Mouse (Mus musculus) T-helper 17 cell (primary cell): Measurements from ENCODE around the gene Ndufv1.

Source experiments
- in situ Hi-C, 2 experiments: fragments of 300-600 bp; cut with MboI, MseI; formaldehyde crosslinking; loops; 1 replicate in 1 of 2; 2 replicates in 1 of 2; pipeline ENCODE4 v1.15.1; 2025; ENCODE audit warnings: high pct_unique_total_duplicates in 2 of 2

The Ndufv1 gene

DNA sequence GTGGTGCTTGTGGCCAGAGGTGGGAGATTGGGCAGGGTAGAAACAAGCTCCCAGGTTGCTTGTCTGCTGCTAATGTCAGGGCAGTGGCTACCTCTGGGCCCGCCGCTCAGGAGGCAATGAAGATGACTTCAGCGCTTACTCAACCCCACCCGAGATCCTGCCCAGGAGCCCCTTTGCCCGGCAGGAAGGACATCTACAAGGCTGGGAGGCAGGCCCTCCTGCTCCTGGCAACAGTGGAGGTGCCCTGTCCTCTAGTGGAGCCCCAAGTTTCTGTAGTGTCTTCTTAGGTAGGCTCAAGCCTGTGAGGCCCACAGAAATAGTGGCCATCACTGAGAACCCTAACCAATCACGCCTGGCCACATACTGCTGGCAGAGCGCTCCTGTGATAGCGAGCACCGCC, 7.5 kb downstream of the Ndufv1 start:
- in situ Hi-C loops, result no loop called here

DNA sequence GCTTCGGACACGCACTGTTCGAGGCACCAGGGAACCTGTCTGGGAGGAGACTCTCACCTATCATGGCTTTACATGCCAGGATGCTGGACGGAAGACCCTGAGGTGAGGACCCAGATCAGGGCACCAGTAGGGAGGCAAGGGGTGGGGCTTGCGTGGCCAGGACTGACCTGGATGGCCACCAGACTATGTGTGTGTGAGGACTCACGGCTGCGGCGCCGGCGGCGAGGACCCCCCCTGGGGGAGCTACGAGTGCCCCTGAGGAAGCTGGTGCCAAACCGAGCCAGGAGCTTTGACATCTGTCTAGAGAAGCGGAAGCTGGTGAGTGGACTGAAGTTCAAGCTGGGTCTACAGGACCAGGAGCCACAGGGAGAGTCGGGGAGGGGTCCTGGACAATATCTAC, 8.3 kb downstream of the Ndufv1 start:
- in situ Hi-C loops, result no loop called here

DNA sequence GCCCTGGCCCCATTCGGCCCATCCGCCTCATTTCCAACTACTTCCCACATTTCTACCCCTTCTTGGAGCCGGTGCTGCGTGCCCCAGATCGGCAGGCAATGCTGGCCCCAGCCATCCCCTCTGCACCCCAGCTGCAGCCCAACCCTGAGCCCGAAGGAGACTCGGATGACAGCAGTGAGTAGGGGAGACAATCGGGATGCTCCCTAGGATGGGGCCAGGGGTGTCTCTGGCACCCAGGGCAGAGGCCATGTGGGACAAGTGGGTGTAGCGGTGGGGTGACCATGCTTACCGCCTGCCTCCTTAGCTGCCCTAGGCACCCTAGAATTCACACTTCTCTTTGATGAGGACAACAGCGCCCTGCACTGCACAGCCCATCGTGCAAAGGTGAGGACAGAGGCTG, 9.0 kb downstream of the Ndufv1 start:
- in situ Hi-C loops, result no loop called here

DNA sequence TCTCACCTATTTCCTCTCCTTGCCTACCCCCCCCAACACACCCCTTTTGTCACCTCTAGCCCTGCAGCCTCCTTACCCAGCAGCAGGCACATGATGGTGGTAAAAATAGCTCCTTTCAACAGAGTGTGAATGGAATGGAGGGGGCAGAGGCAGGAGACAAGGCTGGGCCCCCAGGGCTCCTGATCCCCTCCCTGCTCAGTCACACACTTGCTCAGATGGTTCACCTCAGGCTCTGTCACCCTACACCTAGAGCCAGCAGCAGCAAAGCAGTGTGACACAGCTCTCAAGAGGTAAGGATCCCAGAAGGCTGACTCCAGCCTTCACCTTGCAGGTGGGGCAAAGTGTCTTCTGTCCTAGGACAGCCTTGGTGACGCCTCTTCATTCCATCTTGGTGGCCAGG, 9.5 kb downstream of the Ndufv1 start, which contains the start of gene Doc2g:
TSS of gene Doc2g (plus strand) at position 202 of the 400 bp plus-strand sequence.
- in situ Hi-C loops, result no loop called here

DNA sequence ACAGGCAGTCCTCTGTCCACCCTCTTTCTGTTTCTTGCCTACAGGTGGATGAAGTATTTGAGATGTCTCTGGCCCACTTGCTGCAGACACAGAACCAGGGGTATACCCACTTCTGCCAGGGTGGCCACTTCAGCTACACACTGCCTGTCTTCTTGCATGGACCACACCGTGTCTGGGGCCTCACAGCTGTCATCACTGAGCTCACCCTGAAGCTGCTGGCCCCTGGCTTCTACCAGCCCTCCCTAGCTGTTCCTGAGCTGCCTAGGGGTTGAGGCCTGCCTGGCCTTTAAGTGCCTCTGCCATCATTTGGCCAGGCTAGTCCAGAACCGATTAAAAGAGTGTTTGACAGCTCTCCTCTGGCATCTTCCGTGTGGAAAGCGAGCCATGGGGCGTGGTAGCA, 10.9 kb downstream of the Ndufv1 start:
- in situ Hi-C loops, result no loop called here

DNA sequence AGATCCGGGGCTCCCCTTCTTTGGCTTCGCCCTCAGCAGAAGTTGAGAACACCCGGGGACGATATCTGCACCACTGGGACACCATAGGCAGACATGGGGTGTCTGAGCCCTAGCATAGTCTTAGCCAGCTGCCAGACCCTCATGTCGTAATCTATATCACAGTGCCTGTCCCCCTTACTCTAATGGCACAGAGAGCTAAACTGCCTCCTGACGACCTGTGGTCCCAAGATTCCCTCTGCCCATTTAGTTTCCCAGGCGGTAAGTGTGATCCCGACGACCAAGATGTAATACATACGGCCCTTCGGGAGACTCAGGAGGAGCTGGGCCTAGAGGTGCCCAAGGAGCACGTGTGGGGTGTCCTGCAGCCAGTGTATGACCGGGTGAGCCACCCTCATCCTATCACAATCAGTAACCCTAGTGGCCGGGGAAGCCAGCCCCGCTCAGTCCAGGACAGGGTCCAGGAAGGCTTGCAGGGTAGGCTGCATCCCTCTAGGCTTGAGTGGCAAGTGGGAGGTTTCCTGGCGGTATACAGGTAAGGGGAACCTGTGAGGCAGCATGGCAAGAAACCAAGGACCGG, 11.6 kb downstream of the Ndufv1 start:
- in situ Hi-C loops, result no loop called here

DNA sequence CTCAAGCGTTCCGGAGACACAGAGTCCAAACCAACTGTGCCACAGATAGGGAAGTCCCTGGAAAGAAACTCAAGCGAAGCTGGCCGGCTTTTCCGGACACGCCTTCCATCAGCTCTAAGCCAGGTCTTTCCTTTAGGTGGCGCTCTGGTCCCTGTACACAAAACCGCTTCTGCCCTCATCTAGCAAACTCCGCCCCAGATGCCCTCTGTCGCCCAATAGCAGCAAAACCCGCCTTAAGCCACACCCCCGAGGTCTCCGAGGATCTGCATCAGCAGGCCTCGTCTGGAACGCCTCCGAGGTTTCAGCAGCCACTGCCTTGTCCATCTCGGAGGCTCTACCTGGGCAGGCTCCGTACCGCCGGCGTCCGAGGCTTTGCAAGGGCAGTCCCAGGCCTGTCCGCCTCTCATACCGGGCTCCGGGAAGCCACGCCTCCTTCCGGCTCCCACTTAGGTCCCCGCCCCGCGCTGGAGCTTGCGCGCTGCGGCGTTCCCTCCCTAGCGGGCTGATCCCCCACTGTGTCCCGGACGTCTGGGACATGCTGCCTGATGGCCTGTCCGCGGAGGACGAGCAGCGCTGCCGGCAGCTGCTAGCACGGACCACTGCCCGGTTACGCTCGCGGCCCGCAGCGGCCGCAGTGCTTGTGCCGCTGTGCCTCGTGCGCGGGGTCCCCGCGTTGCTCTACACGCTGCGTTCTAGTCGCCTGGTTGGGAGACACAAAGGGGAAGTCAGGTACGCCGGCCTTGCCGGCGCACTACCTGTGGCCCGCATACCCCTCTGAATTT, 12.3 kb downstream of the Ndufv1 start, which contains the start of the genes Nudt8 and Gm49405:
TSS of gene Nudt8 (plus strand) at position 462 of the 782 bp plus-strand sequence.
TSS of gene Gm49405 (plus strand) at position 508 of the 782 bp plus-strand sequence.
- in situ Hi-C loops, result no loop called here

DNA sequence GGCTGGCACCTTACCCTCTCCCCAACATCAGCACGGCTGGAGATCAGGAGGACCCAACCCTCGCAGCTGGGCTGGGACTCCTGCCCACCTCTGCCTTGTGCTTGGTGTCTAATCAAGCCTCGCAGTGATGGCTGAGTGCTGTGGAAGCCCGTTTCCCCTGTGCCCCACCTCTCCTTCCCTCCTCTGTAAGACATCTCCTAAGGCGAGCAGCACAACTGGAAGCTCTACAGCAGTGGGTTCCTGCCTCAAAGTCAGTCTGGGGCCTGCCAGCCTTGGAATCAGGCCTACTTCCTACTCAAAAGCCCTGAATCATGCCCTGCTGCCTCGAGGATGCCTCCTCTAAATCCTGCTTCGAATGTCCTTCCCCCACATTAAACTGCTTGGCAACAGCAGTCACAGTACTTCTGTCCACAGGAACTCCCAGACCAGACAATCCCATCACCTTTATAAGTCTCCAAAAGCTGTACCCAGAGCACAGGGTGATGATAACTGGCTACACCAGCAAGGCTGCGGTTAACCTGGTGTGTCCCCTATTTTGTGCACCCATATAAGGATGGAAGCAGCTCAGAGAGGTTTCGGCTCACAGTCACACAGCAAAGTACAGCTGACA, 13.4 kb downstream of the Ndufv1 start:
- in situ Hi-C loops, result no loop called here

DNA sequence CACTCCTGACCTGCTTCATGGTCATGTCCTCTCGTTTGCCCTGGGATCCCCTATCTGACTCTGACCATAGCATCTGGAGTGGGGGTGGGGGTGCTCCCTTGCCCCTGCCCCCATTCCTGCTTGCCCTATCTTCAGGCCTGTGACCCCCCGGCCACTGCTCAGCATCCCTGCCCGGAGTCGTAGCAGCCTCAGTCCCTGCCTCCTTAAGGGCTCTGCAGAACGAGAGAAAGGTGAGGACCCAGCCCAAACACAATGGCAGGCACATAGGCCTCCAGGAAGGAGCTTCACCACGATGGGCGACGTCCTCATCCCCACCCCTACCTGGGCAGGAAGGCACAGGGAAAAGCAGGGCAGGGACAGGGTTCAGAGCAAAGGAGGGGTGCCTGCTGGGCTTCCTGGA, 14.3 kb downstream of the Ndufv1 start:
- in situ Hi-C loops, result no loop called here

DNA sequence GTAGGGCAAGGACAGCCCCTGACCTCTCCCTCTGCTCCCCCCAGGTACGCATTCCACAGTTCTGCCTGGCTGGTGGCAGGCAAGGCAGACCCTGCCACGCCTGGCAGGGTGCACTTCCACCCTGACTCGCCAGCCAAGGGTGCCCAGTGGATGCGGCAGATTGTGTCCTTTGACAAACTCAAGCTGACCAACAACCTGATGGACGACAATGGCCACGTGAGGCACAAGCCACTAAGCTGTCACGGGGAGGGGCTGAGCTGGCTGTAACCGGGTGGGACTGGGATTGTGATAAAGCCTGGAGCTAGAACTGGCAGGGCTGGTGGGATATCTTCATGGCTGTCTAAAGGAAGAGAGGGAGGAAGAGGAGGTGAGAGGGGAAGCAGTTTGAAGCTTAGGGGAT, 15.4 kb downstream of the Ndufv1 start:
- in situ Hi-C loops, result no loop called here

DNA sequence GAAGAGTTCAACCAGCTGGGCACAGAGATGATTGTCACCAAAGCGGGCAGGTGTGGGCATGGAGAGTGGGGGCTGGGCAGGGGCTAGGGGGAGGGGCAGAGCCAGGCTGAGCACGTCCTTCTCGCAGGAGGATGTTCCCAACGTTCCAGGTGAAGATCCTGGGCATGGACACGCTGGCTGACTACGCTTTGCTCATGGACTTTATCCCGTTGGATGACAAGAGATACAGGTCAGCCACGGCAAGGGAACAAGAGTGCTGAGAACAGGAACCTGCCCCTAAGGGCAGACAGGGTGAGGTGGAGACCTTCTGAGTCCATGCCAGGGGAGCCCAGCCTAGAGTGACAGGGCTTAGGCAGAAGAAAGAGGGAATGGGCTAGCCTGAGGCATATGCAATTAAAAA, 15.9 kb downstream of the Ndufv1 start:
- in situ Hi-C loops, result no loop called here

DNA sequence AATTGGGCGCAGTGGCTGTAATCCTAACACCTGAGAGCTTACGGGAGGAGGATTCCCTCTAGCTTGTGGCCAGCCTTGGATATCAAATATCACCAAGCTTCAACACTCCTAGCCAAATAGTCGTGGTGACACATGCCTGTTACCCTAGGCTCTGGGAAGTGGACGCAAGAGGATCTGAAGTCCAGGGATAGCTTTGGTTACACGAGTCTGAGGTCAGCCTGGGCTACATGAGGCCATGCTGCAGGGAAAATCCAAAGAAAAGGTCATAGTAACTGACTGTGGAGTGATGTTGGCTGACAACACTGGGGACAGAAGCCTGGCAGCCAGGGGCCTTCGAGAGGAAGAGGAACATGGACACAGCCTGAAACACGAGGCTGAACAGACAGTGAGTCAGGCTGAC, 16.5 kb downstream of the Ndufv1 start:
- in situ Hi-C loops, result no loop called here

DNA sequence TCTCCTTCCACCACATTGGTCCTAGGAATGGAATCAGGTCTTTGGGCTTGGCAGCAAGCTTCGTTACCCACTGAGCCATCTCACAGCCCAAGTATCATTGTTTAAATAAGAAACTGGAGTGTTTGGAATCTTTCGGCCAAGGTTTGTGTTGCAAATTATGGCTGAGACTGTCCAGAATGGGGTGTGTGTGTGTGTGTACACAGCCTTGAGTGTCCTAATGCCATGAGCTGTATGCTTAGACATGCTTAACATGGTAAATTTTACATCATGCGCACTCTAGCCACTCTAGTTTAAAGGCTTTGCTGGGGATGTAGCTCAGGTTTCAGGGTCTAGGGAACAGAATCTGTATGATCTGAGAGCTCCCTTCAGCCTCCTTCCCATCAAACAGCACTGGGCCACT, 17.1 kb downstream of the Ndufv1 start:
- in situ Hi-C loops, result no loop called here

DNA sequence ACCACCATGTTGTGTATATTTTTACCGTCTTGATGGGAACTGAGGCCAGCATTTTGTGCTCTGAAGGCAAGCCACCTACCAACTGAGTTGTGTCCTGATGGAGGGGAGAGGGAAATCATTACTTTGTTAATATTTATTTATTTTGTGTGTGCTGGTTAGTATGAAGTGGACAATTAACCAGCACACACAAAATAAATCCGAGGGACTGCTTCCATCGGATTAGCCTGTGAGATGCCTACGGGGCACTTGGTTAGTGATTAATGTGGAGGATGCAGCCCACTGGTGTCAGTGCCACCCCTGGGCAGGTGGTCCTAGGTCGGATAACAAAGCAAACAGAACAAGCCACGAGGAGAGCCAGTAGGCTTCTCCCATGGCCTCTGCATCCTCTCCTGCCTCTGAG, 17.7 kb downstream of the Ndufv1 start:
- in situ Hi-C loops, result loop anchor here in 1 of 2 experiments (5.0 kb wide), 1 partner anchor 47 kb away; no protein-coding TSS in a partner anchor

DNA sequence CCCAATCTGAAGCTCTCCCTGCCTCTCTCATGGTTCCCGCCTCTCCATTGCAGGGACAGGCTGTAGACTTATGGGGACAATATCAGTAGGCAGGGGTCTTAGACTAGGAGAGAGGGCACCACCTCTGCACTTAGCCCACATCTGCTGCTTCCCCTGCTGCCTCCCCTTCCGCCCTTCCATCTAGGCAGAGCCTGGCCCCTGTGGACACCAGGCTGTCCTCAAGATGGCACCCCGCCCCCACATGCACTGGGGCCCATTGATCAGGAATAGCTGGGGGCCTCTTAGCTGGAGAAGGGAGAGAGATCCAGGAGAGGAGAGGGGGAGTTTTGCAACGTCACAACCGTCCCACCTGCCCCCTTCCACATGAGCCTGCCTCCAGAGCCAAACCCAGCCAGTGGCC, 20.2 kb downstream of the Ndufv1 start, which contains the start of gene Tbx10:
TSS of gene Tbx10 (plus strand) at position 337 of the 400 bp plus-strand sequence.
- in situ Hi-C loops, result loop anchor here in 1 of 2 experiments (5.0 kb wide), 1 partner anchor 50 kb away; no protein-coding TSS in a partner anchor

DNA sequence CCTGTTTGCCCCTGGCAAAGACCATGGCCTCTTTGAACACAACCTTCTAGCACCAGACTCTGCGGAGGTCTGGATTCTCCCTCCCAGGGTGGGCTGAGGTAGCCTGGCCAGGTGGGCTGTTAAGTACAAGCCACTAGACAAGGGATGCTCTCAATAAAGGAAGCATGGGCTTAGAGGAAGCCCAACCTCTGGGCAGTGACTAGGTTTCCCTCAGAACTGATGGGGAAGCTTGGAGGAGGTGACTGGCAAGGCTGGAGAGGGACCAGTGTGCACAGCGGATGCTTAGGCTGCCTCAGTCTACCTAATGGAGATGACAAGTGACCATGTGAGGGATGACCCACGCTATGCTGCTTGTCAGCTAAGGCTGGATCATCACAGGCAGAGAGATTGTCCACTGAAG, 20.6 kb downstream of the Ndufv1 start:
- in situ Hi-C loops, result loop anchor here in 1 of 2 experiments (5.0 kb wide), 1 partner anchor 50 kb away; no protein-coding TSS in a partner anchor

DNA sequence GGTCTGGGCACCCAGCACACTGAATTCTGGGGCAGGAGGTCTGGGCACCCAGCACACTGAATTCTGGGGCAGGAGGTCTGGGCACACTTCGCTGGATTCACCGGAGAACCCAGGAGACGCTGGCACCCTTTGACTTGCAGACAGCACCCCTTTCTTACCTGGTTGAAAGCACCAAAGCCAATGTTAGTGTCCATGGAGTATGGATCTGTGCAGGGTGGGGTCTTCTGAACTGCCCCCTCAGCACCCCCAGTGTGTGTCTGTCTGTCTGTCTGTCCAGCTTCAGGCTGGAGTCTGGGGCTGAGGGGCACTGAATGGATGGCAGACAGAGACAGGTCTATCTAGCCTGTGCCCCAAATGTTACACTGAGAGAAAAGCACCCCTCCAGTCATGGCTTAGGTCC, 21.0 kb downstream of the Ndufv1 start:
- in situ Hi-C loops, result loop anchor here in 1 of 2 experiments (5.0 kb wide), 1 partner anchor 51 kb away; no protein-coding TSS in a partner anchor

DNA sequence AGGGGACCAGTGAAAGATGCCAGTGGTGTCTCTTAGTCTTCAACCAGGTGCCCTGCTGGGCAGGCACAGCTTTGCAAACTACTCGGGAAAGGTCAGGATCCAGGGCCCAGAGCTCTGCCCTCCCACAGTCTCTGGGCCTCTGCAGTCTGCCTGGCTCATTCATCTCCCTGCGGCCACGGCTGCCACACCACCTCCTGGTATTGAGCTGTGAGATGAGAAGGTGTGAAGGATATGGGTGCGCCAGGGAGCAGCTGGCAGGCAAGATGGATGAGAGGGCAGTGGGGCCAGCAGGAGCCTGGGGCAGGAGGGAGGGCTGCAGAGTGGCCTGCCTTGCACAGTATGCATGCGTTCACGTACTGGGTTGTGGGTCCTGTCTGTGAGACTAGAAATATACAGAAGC, 21.8 kb downstream of the Ndufv1 start:
- in situ Hi-C loops, result loop anchor here in 1 of 2 experiments (5.0 kb wide), 1 partner anchor 51 kb away; no protein-coding TSS in a partner anchor

DNA sequence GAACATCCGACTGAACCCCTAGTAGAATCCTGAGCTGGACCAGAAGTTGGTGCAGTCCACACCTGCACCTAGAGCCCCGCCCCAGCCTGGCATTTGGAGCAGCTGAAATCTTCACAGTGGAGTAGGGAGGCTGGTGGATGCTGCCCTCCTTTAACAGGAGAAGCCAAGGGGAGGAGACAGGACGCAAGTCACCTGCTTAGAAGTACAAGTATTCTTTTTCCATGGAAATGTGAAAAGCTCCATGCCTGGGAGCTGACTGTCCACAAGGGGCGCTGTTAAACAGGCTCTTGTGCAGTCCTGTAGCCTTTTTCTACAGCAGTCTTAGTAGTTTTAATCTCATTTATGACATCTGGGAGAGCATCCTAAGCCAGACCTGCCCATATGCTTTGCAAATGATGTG, 23.9 kb downstream of the Ndufv1 start:
- in situ Hi-C loops, result no loop called here

DNA sequence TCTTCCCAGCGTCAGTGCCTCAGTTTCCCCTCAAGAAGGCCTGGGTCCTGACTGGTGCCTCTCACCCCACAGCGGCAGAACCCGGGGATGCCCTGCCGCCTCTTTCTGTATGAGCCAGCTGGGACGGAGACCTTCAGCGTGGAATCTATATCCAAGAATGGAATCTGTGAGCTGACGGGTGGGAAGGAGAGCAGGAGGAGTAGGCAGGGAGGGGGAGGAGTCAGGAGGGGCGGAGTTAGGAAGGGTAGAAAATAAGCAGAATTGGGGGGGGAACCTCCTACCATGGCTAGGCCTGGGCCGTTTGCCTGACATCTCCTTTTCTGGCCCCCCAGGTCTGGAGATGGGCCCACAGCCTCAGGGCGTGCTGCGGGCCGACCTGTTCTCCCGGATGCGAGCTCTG, 24.5 kb downstream of the Ndufv1 start:
- in situ Hi-C loops, result no loop called here

DNA sequence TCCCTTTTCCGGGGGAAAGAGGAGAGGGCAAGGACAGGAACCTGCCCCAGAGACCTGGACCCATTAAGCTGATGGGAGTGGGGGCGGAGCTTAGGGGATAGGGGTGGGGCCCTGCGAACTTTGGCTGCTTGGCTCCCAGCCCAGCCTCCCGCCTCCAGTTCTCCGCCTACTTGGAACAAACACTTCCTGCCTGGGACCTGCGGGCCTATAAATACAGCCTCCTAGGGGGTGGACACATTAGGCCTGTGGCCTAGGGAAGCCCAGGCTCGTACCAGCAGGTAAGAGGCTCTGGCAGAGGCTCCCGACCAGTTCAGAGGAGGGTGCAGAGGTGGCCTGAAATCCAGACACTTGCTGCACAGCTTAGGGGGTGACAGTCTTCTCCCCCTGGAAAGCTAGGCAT, 26.3 kb downstream of the Ndufv1 start, which contains the start of gene Acy3:
TSS of gene Acy3 (plus strand) at position 237 of the 400 bp plus-strand sequence.
- in situ Hi-C loops, result no loop called here

DNA sequence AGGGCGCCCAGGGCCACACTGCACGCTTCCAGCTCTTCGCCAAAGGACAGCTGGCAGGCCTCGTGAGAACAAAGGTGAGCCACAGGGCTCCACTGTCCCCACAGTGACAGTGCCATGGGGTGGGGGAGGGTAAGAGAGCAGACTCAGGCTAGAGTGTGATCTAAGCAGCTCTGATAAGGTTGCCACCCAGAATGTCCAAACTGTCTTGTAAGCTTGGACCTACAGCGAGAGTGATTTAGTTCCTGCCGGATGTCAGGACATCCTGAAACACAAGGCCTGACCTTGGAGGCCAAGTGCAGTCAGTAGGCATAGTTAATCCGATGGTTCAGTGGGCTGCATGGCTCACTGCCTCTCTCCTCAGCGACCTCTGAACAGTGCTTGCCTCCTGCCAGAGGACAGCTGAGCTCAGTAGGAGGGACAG, 27.3 kb downstream of the Ndufv1 start:
- in situ Hi-C loops, result no loop called here
